Mouse (Mus musculus): ENCODE results near the gene 1700037C18Rik.

DNA sequence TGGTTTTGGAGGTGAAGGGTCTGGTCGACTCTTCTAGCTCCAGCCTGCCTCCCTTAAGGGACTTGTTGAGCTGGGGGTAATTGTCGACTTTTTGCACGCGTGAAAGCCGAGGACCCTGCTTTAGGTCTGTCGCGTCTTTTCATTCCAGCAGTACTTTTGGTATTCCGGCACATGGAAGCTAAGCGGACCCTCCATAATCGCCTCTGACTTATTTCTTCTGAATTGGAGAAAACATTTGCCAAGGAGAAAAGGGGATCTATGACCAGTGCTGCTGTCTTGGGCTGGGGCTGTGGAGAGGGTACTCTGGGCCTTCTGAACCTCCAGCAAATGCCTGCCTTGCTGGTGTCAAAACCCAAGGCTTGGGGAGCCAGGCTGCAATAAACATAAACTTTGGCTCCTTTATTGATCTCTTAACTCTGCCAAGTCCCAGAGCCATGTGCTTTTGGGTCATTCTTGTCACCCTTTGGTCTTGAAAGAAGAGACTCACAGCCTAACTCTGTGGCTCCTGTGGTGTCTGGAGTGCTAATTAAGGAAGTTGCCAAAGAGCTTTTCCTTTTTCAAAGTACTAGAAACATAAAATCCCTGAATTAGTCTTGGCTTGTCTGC is 23.3 kb downstream of the 1700037C18Rik start:
- TF ChIP-seq CTCF (conservative IDR thresholded peaks at IDR 0.05; ENCODE audit: insufficient read depth, insufficient read length, low read depth, low read length) (no peak), POLR2A (IDR thresholded peaks at IDR 0.05; ENCODE audit: low read depth, low read length) (no peak)
